Mouse (Mus musculus) CD4-positive naive resting alpha-beta T cell, adult 57 days (primary cell): ENCODE results near the gene Olfr74. TPM values are rescaled to one million over a fixed set of nuclear protein-coding genes. Genes with fewer than 3 reads are reported as not detected.

ENCODE experiments used
- total RNA-seq: library from RNA; stranded (reverse); gene quantifications from one replicate; pipeline ENCODE4 v1.2.4, GENCODE M21; 2023

Olfr74 gene
- not detected for total RNA-seq

GRCm38 (mm10) chr2:87974563-87974962 is at the start of gene Olfr74:
Olfr74 (minus strand) TSS chr2:87974663.

GRCm38 (mm10) chr2:88022474-88022873 is 48.0 kb upstream of the Olfr74 start, which contains the start of gene Olfr1161:
Olfr1161 (plus strand) TSS chr2:88022774.

GRCm38 (mm10) chr2:88007515-88008318 is 33.3 kb upstream of the Olfr74 start, which contains the start of gene Olfr1160:
Olfr1160 (minus strand) TSS chr2:88008268.

GRCm38 (mm10) chr2:87989813-87990212 is 15.3 kb upstream of the Olfr74 start, which contains the start of gene Olfr1158:
Olfr1158 (plus strand) TSS chr2:87990113.

GRCm38 (mm10) chr2:87968199-87968598 is 6.3 kb downstream of the Olfr74 start, which contains the start of gene Olfr1157:
Olfr1157 (minus strand) TSS chr2:87968299.

GRCm38 (mm10) chr2:87953000-87953399 is 21.5 kb downstream of the Olfr74 start, which contains the start of gene Olfr1156:
Olfr1156 (minus strand) TSS chr2:87953100.

GRCm38 (mm10) chr2:87945037-87945436 is 29.4 kb downstream of the Olfr74 start, which contains the start of gene Olfr1155:
Olfr1155 (minus strand) TSS chr2:87945137.

Other genes starting within 250 kb of the Olfr74 start
- gene Olfr1138, start 234.7 kb downstream of the Olfr74 start, total RNA-seq, result not detected
- gene Olfr1140, start 230.9 kb downstream of the Olfr74 start, total RNA-seq, result not detected
- gene Olfr1141, start 220.7 kb downstream of the Olfr74 start, total RNA-seq, result not detected
- gene Olfr152, start 195.2 kb downstream of the Olfr74 start, total RNA-seq, result not detected
- gene Olfr1143, start 174.1 kb downstream of the Olfr74 start, total RNA-seq, result not detected
- gene Olfr1145, start 164.8 kb downstream of the Olfr74 start, total RNA-seq, result not detected
- not detected for gene Olfr1148, start 144.1 kb downstream of the Olfr74 start, total RNA-seq
- not detected for gene Olfr1150-ps1, start 130.7 kb downstream of the Olfr74 start, total RNA-seq
- gene Olfr1151, start 118.8 kb downstream of the Olfr74 start, total RNA-seq, result not detected
- gene Olfr1152, start 108.2 kb downstream of the Olfr74 start, total RNA-seq, result not detected
- gene Olfr1153, start 79.7 kb downstream of the Olfr74 start, total RNA-seq, result not detected
- not detected for gene Olfr1154, start 69.5 kb downstream of the Olfr74 start, total RNA-seq
- gene Olfr1155, start 29.5 kb downstream of the Olfr74 start, total RNA-seq, result not detected
- gene Olfr1156, start 21.6 kb downstream of the Olfr74 start, total RNA-seq, result not detected
- not detected for gene Olfr1157, start 6.4 kb downstream of the Olfr74 start, total RNA-seq
- not detected for gene Olfr1158, start 15.4 kb upstream of the Olfr74 start, total RNA-seq
- not detected for gene Olfr1160, start 33.6 kb upstream of the Olfr74 start, total RNA-seq
- gene Olfr1161, start 48.1 kb upstream of the Olfr74 start, total RNA-seq, result not detected
- gene Olfr73, start 63.0 kb upstream of the Olfr74 start, total RNA-seq, result not detected
- gene Olfr1162, start 76.5 kb upstream of the Olfr74 start, total RNA-seq, result not detected
- gene Olfr1163, start 97.2 kb upstream of the Olfr74 start, total RNA-seq, result not detected
- not detected for gene Olfr1164, start 119.3 kb upstream of the Olfr74 start, total RNA-seq
- gene Olfr1166, start 153.6 kb upstream of the Olfr74 start, total RNA-seq, result not detected
- not detected for gene Olfr1167, start 180.5 kb upstream of the Olfr74 start, total RNA-seq
- not detected for gene Olfr1168, start 207.2 kb upstream of the Olfr74 start, total RNA-seq